Mouse (Mus musculus) T-helper 17 cell (primary cell): ENCODE data around the gene Arpc1a.
"Not testable (repeated sequence)": the region's sequence is repeated elsewhere in the genome, so short reads cannot be mapped to it uniquely, and the experiment has no call there.

Source experiments
- in situ Hi-C, 2 experiments: fragments of 300-600 bp; cut with MboI, MseI; formaldehyde crosslinking; loops; 1 replicate in 1 of 2; 2 replicates in 1 of 2; pipeline ENCODE4 v1.15.1; 2025; ENCODE audit warnings: high pct_unique_total_duplicates in 2 of 2

Arpc1a gene

GRCm38 (mm10) chr5:145133275-145133674 is 49.6 kb downstream of the Arpc1a start:
- in situ Hi-C loops, result not testable (repeated sequence)

GRCm38 (mm10) chr5:145138836-145139235 is 55.2 kb downstream of the Arpc1a start:
- in situ Hi-C loops, result no loop called here

- in situ Hi-C loops, result loop anchor here in 1 of 2 experiments (10.0 kb wide), 1 partner anchor 1415 kb away; no protein-coding TSS in a partner anchor
Observed at GRCm38 (mm10) chr5:145139571-145140519, 56.2 kb downstream of the Arpc1a start, which contains the start of the genes Pdap1 and Bud31. Gene Pdap1 (minus strand): TSS chr5:145140238. Gene Bud31 (plus strand): TSS chr5:145140362.

- in situ Hi-C loops, result loop anchor here in 1 of 2 experiments (10.0 kb wide), 1 partner anchor 1416 kb away; no protein-coding TSS in a partner anchor
Observed at GRCm38 (mm10) chr5:145140611-145141010, 57.0 kb downstream of the Arpc1a start.

GRCm38 (mm10) chr5:145147748-145148147 is 64.1 kb downstream of the Arpc1a start:
- in situ Hi-C loops, result loop anchor here in 1 of 2 experiments (10.0 kb wide), 1 partner anchor 1423 kb away; no protein-coding TSS in a partner anchor

GRCm38 (mm10) chr5:145149294-145149693 is 65.7 kb downstream of the Arpc1a start:
- in situ Hi-C loops, result loop anchor here in 1 of 2 experiments (10.0 kb wide), 1 partner anchor 1424 kb away; no protein-coding TSS in a partner anchor

GRCm38 (mm10) chr5:145152690-145153089 is 69.1 kb downstream of the Arpc1a start:
- in situ Hi-C loops, result no loop called here
